Mouse (Mus musculus): ENCODE measurements around the gene Unc5c.

Unc5c gene

GRCm38 (mm10) chr3:141596461-141596860 lies 131.4 kb downstream of the Unc5c start:
- in situ Hi-C loops (cut with MboI; ENCODE audit: unreplicated experiment in 2 of 2): no loop called here

DNA sequence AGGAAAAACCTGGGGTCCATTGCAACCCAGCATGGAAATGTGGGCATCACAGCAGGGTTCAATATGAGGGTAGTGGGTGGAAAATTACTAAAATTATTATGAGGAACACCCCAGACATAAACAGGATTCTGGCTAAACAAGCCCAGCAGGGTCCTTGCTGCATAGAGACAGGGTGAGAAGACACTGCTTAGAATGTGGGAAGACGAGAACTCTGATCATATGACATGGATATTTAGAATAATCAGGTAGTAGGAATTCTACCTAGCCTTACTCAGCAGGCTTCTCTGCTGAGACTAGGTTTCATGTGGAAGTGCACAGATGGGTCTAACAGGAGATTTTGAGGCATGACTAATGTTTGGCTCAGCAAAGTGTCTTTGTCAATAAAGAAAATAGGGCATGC lies 131.9 kb downstream of the Unc5c start:
- in situ Hi-C loops (cut with MboI; ENCODE audit: unreplicated experiment in 2 of 2): no loop called here

DNA sequence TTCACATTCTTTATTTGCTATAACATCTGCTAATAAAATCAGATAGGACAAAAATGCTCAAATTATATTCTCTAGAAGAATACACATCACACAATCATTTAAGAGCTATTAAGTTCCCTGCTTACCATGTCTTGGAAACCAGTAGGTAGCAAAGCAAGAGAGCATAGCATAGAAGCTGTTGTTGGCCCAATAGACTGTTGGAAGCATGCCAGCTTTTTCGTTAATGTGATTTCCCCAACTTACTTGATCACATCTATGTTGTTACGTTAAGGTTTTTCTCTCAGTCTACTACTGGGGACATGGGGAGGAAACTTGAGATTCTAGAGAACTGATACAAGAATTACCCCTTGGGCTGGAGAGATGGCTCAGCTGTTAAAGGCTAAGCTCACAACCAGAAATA lies 133.0 kb downstream of the Unc5c start:
- in situ Hi-C loops (cut with MboI; ENCODE audit: unreplicated experiment in 2 of 2): no loop called here

DNA sequence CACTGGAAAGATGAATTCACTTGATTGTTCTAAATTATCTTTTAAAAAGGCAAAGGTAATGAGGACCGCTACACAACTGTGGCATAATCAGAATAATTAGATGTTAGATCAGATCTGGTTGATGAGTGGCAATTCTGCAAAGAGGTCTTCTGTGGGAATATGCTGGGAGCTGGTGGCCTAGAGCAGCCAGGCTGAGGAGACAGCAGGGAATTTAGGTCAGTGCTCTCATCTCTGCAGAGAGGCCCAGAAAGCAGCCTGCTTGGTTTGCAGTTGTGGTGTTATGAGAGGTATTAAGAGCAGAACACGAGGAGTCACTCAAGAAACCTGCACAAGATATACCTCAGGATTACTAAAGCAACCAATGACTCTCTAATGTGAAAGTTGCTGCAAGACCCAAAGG lies 133.9 kb downstream of the Unc5c start:
- in situ Hi-C loops (cut with MboI; ENCODE audit: unreplicated experiment in 2 of 2): no loop called here

DNA sequence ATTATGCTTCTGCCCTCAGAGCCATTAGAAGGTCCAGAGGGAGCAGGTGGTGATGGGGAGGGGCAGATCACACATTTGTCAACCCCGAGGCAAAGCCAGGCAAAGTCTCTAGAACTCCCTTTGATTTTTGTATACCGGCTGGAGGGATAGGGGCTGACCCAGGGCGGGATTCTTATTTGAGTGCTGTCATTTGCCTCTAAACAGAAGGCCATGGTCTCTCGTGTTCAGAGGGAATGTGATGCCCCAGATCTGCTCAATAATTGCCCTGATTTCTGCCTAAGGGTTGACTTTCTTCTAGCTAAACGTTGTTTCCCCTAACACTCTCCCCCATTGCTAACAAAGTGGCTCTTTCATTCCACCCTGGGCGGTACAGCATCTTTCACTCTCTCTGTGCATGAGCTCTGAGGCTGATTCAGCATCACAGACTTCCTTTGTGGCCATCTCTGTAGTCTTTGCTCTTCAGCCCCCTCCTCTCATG lies 136.1 kb downstream of the Unc5c start:
- in situ Hi-C loops (cut with MboI; ENCODE audit: unreplicated experiment in 2 of 2): no loop called here

DNA sequence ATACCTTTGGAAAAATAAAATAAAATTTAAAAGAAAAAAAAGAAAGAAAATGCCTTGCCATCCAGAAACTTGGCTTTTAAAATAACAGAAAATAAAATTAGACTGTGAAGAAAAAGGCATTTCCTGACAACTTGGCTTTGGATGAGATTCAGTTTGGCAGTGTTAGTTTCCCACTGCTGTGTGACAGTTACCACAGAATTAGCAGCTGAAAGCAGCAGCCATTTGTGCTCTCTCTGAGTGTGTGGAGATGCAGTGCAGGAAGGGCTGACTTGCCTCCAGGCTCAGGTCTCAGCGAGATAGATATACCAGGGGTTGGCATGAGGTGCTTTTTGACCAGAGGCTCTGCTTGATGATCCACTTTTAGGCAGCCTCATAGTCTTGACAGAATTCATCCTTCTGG lies 151.7 kb downstream of the Unc5c start:
- in situ Hi-C loops (cut with MboI; ENCODE audit: unreplicated experiment in 2 of 2): no loop called here

DNA sequence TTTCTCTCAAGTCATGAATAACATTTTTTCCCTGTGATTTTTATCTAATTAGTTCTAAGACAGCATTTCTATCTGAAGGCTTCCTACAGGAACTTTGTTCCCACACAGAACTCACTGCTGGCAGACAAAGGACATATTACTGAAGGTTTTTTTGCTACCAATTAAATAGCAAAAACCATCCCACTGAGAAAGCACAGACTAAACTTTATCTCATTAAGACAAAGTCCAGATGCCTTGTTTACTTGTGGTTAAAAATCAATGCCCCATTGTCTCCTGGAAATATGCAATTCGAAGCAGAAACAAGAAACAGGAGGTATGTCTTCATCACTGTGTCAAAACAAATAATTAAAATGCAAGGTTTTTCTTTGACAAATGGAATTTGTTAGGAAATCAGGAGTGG lies 153.7 kb downstream of the Unc5c start:
- in situ Hi-C loops (cut with MboI; ENCODE audit: unreplicated experiment in 2 of 2): no loop called here

DNA sequence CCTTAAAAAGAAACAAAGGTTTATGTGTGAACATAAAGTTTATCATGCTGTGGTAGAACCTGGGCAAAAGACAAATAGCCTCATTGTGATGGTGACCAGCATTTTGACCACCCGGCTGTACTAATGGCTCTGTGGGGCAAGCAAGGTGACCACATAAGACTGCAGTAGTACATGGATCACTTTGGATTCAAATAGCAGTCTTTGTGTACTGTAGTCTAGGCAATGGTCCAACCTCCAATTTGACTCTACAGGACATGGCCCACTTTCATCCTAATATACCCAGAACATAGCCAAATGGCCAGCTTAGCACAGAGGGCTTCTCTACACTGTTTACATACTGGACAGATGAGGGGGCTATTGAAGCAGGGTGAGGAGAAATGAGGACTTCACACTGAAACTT lies 156.5 kb downstream of the Unc5c start:
- in situ Hi-C loops (cut with MboI; ENCODE audit: unreplicated experiment in 2 of 2): no loop called here

DNA sequence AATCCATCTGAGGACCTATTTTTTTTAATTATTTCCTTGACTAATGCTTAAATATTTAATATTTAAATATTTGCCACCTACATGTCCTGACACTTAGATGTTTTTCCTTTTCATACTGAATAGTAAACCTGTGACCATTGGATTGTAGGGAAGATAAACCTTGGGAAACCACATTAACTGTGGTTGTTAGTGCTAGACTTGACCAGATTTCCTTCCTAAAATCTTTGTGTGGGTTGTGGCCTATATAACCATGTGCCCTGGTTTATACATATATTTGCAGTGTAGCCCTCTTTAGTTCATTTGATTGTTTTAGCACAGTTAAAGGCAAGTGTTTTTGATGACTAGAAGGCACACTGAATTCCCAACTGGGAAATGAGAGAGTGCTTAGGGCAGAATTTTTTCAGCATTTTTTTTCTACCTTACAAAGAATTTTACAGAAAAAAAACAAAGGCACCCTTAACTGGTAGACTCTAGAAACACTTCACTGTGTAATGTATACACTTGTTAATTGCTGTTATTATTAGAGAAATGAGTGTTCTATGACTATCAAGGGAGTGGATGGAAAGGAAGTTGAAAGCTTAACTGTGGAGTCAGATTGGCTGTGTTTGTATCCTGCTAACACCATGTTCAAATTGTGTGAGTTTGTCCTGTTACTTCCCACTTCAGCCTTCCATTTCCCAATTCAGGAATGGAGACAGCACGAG lies 162.1 kb downstream of the Unc5c start:
- in situ Hi-C loops (cut with MboI; ENCODE audit: unreplicated experiment in 2 of 2): no loop called here

GRCm38 (mm10) chr3:141627639-141627977 lies 162.6 kb downstream of the Unc5c start:
- in situ Hi-C loops (cut with MboI; ENCODE audit: unreplicated experiment in 2 of 2): no loop called here

GRCm38 (mm10) chr3:141629431-141629830 lies 164.4 kb downstream of the Unc5c start:
- in situ Hi-C loops (cut with MboI; ENCODE audit: unreplicated experiment in 2 of 2): no loop called here

GRCm38 (mm10) chr3:141637900-141638299 lies 172.9 kb downstream of the Unc5c start:
- in situ Hi-C loops (cut with MboI; ENCODE audit: unreplicated experiment in 2 of 2): no loop called here

GRCm38 (mm10) chr3:141644264-141644663 lies 179.2 kb downstream of the Unc5c start:
- in situ Hi-C loops (cut with MboI; ENCODE audit: unreplicated experiment in 2 of 2): no loop called here

DNA sequence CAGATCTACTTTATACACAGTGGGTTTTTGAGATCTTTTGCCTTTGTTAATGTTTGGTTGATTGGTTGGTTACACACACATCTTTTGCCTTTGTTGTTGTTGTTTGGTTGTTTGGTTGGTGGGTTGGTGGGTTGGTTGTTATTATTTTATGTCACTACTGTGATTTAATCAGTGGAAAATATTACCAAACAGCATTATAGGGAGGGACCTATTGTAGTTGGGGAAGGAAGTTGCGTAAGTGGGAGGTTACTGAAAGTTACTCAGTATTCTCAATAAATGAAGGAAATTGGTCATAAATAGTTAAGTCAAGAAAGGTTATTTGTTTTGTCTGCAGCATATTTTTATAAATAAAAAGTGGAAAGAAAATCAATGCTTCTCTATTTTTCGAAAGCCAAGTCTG lies 181.6 kb downstream of the Unc5c start:
- in situ Hi-C loops (cut with MboI; ENCODE audit: unreplicated experiment in 2 of 2): no loop called here

- in situ Hi-C loops (cut with MboI; ENCODE audit: unreplicated experiment in 2 of 2): no loop called here
These were observed 185.6 kb downstream of the Unc5c start for GRCm38 (mm10) chr3:141650658-141651057.

GRCm38 (mm10) chr3:141653915-141654314 lies 188.9 kb downstream of the Unc5c start:
- in situ Hi-C loops (cut with MboI; ENCODE audit: unreplicated experiment in 2 of 2): no loop called here

GRCm38 (mm10) chr3:141659041-141659789 lies 194.2 kb downstream of the Unc5c start:
- in situ Hi-C loops (cut with MboI; ENCODE audit: unreplicated experiment in 2 of 2): no loop called here

- in situ Hi-C loops (cut with MboI; ENCODE audit: unreplicated experiment in 2 of 2): no loop called here
These were observed 195.3 kb downstream of the Unc5c start for GRCm38 (mm10) chr3:141660065-141661062.

DNA sequence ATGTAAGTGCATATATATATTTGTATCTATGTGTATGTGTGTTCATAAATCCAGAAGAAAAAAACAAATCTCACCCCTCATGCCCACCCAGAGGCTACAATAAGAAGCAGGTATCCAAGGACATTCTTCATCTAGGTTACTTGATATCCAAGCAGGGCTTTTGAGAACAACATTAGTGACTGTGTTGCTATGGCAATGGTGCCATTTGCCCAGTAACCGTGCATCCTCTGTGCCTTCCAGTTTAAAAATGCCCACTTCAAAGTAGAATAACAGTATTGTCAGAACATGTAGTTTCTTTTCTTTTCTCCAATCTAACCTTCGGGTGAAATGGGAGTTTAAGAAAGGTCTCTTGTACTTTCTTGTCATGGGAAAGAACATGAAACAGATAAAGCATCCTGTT lies 224.1 kb downstream of the Unc5c start:
- in situ Hi-C loops (cut with MboI; ENCODE audit: unreplicated experiment in 2 of 2): no loop called here

GRCm38 (mm10) chr3:141690676-141691075 lies 225.7 kb downstream of the Unc5c start:
- in situ Hi-C loops (cut with MboI; ENCODE audit: unreplicated experiment in 2 of 2): no loop called here

- in situ Hi-C loops (cut with MboI; ENCODE audit: unreplicated experiment in 2 of 2): no loop called here
These were observed 226.4 kb downstream of the Unc5c start for GRCm38 (mm10) chr3:141691418-141691817.

Data from v-Abl transformed pro-B cells (cell line).